Mouse (Mus musculus) liver, postnatal 0 days (tissue): ENCODE results near the gene Gm6710. TPM values are rescaled to one million over a fixed set of nuclear protein-coding genes. Genes with fewer than 3 reads are reported as not detected.
"Not testable (repeated sequence)": the region's sequence is repeated elsewhere in the genome, so short reads cannot be mapped to it uniquely, and the experiment has no call there.

Experiments used
- ATAC-seq: fragments of 200-750 bp; cut with Nextera tagmentation; 2 replicates; pipeline ENCODE4 v1.8.0; 2017; ENCODE audit warnings: mild to moderate bottlenecking, moderate library complexity
- DNase-seq: peaks from one replicate; pipeline ENCODE4 v3.0.0-alpha.2; 2016
- H3K27ac ChIP-seq: fragments of 300-500 bp; sonication (generic); 2 replicates; pipeline ENCODE4 v1.5.1; 2014; ENCODE audit warnings: antibody characterized with exemption, moderate library complexity, mild to moderate bottlenecking, low read depth
- H3K27me3 ChIP-seq: fragments of 300-500 bp; sonication (generic); 2 replicates; pipeline ENCODE4 v1.6.1; 2014; ENCODE audit warnings: low read length, control low read depth, mixed read lengths; ENCODE audit not compliant: insufficient read depth
- H3K36me3 ChIP-seq: fragments of 300-500 bp; sonication (generic); replicated peaks from 2 replicates; pipeline ENCODE4 v1.6.1; 2014; ENCODE audit warnings: mild to moderate bottlenecking, control low read depth, low read length, moderate library complexity, mixed read lengths; ENCODE audit not compliant: insufficient read depth
- H3K4me1 ChIP-seq: fragments of 300-500 bp; sonication (generic); 2 replicates; pipeline ENCODE4 v1.6.1; 2014; ENCODE audit warnings: antibody characterized with exemption, mild to moderate bottlenecking, control low read depth; ENCODE audit not compliant: insufficient read depth
- H3K4me2 ChIP-seq: fragments of 300-500 bp; sonication (generic); 2 replicates; pipeline ENCODE4 v1.6.1; 2014; ENCODE audit warnings: low read depth, mild to moderate bottlenecking, low read length, moderate library complexity, mixed read lengths
- H3K4me3 ChIP-seq: fragments of 300-500 bp; sonication (generic); 2 replicates; pipeline ENCODE4 v1.5.1; 2014; ENCODE audit warnings: low read depth, low read length
- H3K9ac ChIP-seq: fragments of 300-500 bp; sonication (generic); replicated peaks from 2 replicates; pipeline ENCODE4 v1.6.1; 2014; ENCODE audit warnings: mild to moderate bottlenecking, moderate library complexity
- H3K9me3 ChIP-seq: fragments of 300-500 bp; sonication (generic); 2 replicates; pipeline ENCODE4 v1.6.1; 2016; ENCODE audit warnings: mild to moderate bottlenecking, control low read depth, low read length, mixed read lengths
- WGBS: fragments of 180-500 bp; shearing (Covaris S2); extraction: QIAGEN DNeasy Blood & Tissue Kit; methylation state at CpG from one replicate; pipeline ENCODE4 v1.1.7; 2014; ENCODE audit not compliant: insufficient replicate concordance; 5-methylcytosine and 5-hydroxymethylcytosine counted together
- polyA plus RNA-seq: library from polyadenylated mRNA; unstranded; fragments of >200 nt; fragmentation: Nextera tagmentation; extraction: Ambion mirVana; gene quantifications from 2 replicates; pipeline ENCODE4 v1.2.1, GENCODE M21; 2015

Gm6710 gene
- polyA plus RNA-seq = 3.9 and 4.5 TPM in 2 replicates

DNA sequence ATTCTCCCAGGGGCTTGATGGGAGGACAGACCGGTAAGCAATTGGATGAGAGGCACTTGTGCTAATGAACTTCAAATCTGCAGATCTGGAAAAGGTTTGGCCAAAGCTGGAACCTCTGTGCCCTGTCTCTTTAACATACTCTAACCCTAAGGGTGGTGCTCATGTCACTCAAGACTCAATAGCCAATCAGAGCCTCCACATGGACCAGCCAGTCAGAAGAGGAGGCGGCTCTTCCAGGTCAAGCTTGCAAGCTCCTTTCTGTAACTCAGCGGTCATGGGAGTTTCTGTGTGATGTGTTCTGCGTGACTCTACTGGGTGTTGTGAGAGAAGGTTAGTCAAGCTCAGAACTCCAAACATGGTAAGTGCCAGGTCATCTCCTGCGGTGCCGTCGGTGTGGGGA lies at the start of gene Gm6710:
Gene Gm6710, plus strand, starts transcription at position 196 of the 400 bp plus-strand sequence.
- not testable (repeated sequence) for H3K27me3 ChIP-seq, H3K9ac ChIP-seq, H3K27ac ChIP-seq, H3K9me3 ChIP-seq, H3K4me3 ChIP-seq, DNase-seq, ATAC-seq, H3K36me3 ChIP-seq, H3K4me2 ChIP-seq, H3K4me1 ChIP-seq
- WGBS = no CpG with 5 or more reads among the region's 7 CpGs

Other genes starting within 250 kb of the Gm6710 start
- 2.8 TPM in 1 of 2 replicates, not detected in the other for gene Gm11007, start 225.2 kb upstream of the Gm6710 start, polyA plus RNA-seq
- gene Zfp969, start 165.6 kb upstream of the Gm6710 start, polyA plus RNA-seq = 11.9 and 13.3 TPM in 2 replicates
- gene Gm2007, start 127.7 kb upstream of the Gm6710 start, polyA plus RNA-seq = 2.8 TPM in 1 of 2 replicates, not detected in the other
- gene Gm14288, start 68.1 kb upstream of the Gm6710 start, polyA plus RNA-seq = 0.66 and 0.82 TPM in 2 replicates
- 0.20 and 0.22 TPM in 2 replicates for gene Zfp966, start 61.9 kb downstream of the Gm6710 start, polyA plus RNA-seq
- 3.9 and 4.2 TPM in 2 replicates for gene Gm2026, start 96.1 kb downstream of the Gm6710 start, polyA plus RNA-seq